Mouse (Mus musculus) brain, embryonic 14.5 days (tissue): ENCODE measurements at regions not wholly inside any gene's neighbourhood (a gene's known extent, or its start where the extent isn't known, plus 50 kb on each side); places are given as distances from the start of the nearest gene placed in this dataset.

Experiments used
- CTCF ChIP-seq: fragments of 200-500 bp; IDR thresholded peaks from 2 replicates; pipeline ENCODE4 v1.5.1; 2012; ENCODE audit warnings: inconsistent platforms, mild to moderate bottlenecking, moderate library complexity, borderline replicate concordance; ENCODE audit not compliant: insufficient read depth, insufficient read length; ENCODE audit errors: extremely low read depth
- POLR2A ChIP-seq: fragments of 200-500 bp; IDR thresholded peaks from 2 replicates; pipeline ENCODE4 v1.6.1; 2012; ENCODE audit warnings: mild to moderate bottlenecking, inconsistent platforms, borderline replicate concordance; ENCODE audit not compliant: poor library complexity, insufficient read depth, insufficient read length, severe bottlenecking; ENCODE audit errors: extremely low read depth

- TF ChIP-seq CTCF (no peak), POLR2A (no peak)
Observed at GRCm38 (mm10) chr2:158922766-158923165, 128.2 kb downstream of the Dhx35 start.
